Mouse (Mus musculus) cerebellum, adult 2 months (tissue): Measurements from ENCODE around the gene Tmtc4. TPM values are rescaled to one million over a fixed set of nuclear protein-coding genes. Genes with fewer than 3 reads are reported as not detected.

Experiments
- DNase-seq, 2 experiments: peaks; one replicate each; pipeline ENCODE4 v3.0.0; 2021
- H3K27ac ChIP-seq: fragments of 200-500 bp; 2 replicates; pipeline ENCODE4 v1.5.1; 2012; ENCODE audit warnings: low read length, control low read depth, inconsistent platforms; ENCODE audit not compliant: insufficient read depth
- H3K27me3 ChIP-seq: fragments of 200-500 bp; 2 replicates; pipeline ENCODE4 v1.6.1; 2012; ENCODE audit warnings: inconsistent platforms, mild to moderate bottlenecking, low read length, moderate library complexity; ENCODE audit not compliant: control insufficient read depth, insufficient read depth
- H3K4me1 ChIP-seq: fragments of 200-500 bp; 2 replicates; pipeline ENCODE4 v1.6.1; 2011; ENCODE audit warnings: low read length; ENCODE audit not compliant: control insufficient read depth, insufficient read depth
- H3K4me3 ChIP-seq: fragments of 200-500 bp; replicated peaks from 2 replicates; pipeline ENCODE3; 2011; ENCODE audit warnings: mild to moderate bottlenecking, low read depth, low read length, control low read depth; ENCODE audit not compliant: insufficient read depth
- CTCF ChIP-seq: fragments of 200-500 bp; IDR thresholded peaks from 2 replicates; pipeline ENCODE4 v1.5.1; 2011; ENCODE audit warnings: low read depth, mild to moderate bottlenecking, control low read depth, low read length, moderate library complexity, borderline replicate concordance; ENCODE audit not compliant: insufficient read depth
- POLR2A ChIP-seq: fragments of 200-500 bp; IDR thresholded peaks from 2 replicates; pipeline ENCODE4 v1.6.1; 2011; ENCODE audit warnings: low read length, control low read depth, borderline replicate concordance; ENCODE audit not compliant: insufficient read depth
- WGBS: fragments of 180-500 bp; shearing (Covaris S2); methylation state at CpG from one replicate; pipeline ENCODE4 v1.1.7; 2018; 5-methylcytosine and 5-hydroxymethylcytosine counted together
- polyA plus RNA-seq: library from polyadenylated mRNA; depleted of rRNA; stranded (reverse); fragments of >200 nt; gene quantifications from 2 replicates; pipeline ENCODE4 v1.2.3, GENCODE M21; 2012

The Tmtc4 gene
- polyA plus RNA-seq, 1 experiment, result 31.2 TPM

DNA sequence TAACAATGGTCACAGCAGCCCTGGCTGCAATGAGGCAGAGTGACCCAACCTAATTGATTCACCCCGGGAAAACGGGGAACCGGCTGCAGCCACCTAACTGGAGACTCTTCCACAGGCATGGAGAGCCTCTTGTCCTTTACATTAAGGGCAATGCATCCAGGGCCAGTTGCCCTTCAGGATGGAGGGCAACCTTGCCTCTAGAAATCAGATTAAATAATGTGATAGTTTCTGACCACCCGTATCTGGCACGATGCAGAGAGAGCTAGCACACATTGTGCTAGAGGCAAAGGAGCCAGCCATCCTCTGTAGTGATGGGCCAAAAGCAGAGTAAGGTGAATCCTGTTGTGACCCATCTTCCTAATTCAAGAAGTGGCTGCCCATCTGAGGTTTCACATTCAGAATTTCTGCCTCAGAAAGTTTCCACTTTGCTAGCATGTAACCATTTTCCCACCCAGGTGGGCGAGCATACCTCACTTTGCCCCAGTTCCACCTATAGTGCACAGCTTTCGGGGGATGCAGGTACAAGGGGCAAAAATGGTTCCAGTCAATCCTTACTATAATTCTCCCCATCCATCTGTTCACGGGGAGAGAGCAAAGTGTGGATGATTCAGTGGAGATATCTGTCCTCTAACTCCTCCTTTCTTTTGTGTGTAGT is 1.9 kb downstream of the Tmtc4 start:
- Histone ChIP-seq H3K27ac (peak overlapping the region; percentile 100), H3K4me3 (peak overlapping the region; percentile 77), H3K27me3 (no peaks in the 10 kb centered on the region), H3K4me1 (peaks cover 15% of the 10 kb centered on the region; the same call in 1 of the 2 replicates)
- DNase-seq, result no peak
- no peak for TF ChIP-seq CTCF
- no peak for TF ChIP-seq POLR2A
- 12% methylated on average over 8 of the region's 8 CpGs for WGBS

DNA sequence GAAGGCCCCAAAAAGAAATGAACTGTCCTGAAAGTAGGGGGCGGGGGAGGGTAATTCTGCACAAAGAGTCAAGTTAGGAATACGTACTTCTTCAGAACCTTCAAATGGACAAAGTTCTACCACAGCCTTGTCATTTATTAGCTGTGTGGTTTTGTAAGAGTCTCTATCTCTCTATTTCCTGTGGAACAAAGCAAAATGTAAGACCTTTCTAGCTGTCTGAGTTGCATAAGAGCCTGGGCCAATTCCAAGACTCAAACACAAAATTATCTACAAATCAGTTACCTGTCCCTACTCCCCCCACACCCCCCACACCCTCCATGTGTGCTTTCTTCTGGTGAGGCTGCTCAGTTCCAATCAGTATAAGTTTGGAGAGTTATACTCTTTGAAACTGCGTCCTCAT is 5.0 kb downstream of the Tmtc4 start:
- no peak overlapping the region for H3K27ac ChIP-seq
- peaks cover 22% of the 10 kb centered on the region; the same call in 1 of the 2 replicates for H3K4me1 ChIP-seq
- TF ChIP-seq CTCF (no peak), POLR2A (no peak)
- H3K4me3 ChIP-seq, result no peak overlapping the region
- no peak for DNase-seq
- WGBS, result 94% methylated on average over 3 of the region's 3 CpGs
- H3K27me3 ChIP-seq, result no peaks in the 10 kb centered on the region

DNA sequence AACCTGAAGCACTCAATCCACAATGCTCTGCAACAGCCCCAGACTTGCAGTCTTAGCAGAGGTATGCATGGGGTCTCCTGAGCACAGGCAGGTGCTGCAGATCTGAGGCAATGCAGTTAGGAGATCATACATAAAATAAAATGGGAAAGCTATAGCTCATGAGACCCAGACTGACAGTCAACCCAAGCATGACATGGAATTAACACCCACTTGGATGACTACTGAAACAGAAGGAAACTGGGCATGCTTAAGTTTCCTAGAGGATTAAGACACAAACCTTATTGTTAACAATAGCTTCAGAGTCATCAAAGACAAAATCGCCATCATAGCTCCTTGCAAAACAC is 6.1 kb downstream of the Tmtc4 start:
- Histone ChIP-seq H3K4me1 (peaks cover 18% of the 10 kb centered on the region; the same call in 1 of the 2 replicates), H3K27me3 (no peaks in the 10 kb centered on the region), H3K4me3 (no peak overlapping the region), H3K27ac (no peak overlapping the region)
- no peak for TF ChIP-seq POLR2A
- no peak for TF ChIP-seq CTCF
- WGBS, result 50% methylated on average over 1 of the region's 1 CpGs
- DNase-seq, result no peak

DNA sequence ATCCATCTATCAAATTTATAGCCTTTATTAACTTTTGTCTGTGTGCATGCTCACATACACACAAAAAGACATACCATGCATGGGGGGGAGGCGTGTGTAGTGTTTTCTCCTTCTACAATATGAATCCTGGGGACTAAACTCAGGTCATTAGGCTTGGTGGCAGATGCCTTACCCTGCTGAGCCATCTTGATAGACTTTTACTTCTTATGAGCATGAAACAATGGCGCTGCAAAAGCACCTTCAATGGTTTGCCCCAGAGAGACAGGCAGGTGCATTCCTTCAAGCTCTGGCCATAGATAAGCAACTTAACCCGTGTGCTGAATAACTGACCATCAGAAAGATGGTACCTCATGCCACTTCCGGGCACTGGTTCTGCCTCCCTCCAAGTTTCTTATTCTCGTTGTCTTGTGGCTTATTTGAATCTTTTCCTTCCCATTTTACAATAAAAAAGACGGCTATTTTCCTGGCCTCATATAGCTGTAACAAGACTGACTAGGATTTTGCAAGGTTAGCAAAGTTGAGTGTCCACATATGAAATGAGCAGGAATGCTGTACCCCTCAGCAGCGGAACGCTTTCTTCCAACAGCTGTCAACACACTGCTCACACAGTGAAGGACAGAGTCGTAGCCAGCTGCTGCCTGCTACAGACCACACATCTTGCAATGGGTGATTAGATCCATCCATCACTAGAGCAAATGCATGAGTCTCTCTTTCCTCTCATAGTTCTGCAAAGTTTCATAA is 6.6 kb downstream of the Tmtc4 start:
- 75% methylated on average over 9 of the region's 9 CpGs for WGBS
- Histone ChIP-seq H3K4me3 (no peak overlapping the region), H3K27ac (no peak overlapping the region), H3K4me1 (peaks cover 16% of the 10 kb centered on the region; the same call in 1 of the 2 replicates), H3K27me3 (no peaks in the 10 kb centered on the region)
- TF ChIP-seq POLR2A, result no peak
- no peak for TF ChIP-seq CTCF
- no peak for DNase-seq

DNA sequence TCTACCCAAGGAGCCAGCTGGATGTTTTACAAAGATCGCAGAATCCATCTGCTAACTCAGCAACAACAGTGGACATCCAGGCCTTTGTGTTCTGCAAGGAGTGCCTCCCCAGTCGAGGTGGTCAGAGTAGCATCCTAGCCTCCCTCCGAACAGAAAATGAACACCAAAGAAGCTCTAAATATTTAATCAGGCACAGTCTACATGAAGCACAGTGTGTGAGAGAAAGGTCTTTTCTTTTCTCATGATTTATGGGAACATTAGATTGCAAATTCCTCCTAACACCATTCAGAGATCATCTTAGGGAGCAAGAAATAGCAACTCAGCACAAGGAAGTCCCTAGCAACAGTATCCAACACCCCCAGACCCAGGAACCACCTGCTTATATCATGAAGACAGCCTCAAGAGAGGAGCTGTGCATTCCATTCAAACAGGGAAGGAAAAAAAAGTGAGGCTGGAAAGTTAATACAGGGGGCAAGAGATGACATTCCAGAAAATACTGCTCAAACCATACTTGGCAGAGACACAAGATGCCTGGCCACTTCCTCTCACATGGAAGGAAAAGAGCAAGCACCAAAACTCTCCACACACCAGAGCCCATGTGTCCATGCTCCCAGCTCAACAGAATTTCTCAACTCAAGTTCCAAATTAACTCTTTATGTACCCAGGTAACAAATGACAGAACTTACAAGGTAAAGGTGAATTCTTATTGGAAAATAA is 8.8 kb downstream of the Tmtc4 start:
- Histone ChIP-seq H3K27ac (no peak overlapping the region), H3K4me1 (peaks cover 7% of the 10 kb centered on the region; the same call in 1 of the 2 replicates), H3K4me3 (no peak overlapping the region), H3K27me3 (no peaks in the 10 kb centered on the region)
- 29% methylated on average over 3 of the region's 3 CpGs for whole genome bisulfite sequencing
- TF ChIP-seq POLR2A (no peak), CTCF (no peak)
- DNase-seq, result no peak

DNA sequence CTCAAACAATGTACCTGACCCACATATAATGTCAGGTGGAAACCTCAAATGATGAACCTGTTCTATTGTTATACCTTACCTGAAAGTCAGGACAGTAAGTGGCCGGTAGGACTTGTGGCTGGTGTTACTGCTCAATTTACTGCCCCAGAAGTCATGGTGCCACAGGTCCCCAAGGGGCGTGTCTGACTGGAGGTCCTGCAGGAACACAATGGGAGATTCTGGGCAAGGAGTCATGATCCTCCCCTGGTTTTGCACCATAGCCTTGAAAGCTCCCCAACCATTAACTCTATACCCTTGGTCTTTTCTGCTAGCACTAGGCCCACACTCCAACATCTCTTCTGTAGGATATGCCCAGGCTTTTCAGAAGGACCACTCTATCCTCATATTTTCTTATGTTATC is 10.7 kb downstream of the Tmtc4 start:
- WGBS, result 91% methylated on average over 2 of the region's 2 CpGs
- Histone ChIP-seq H3K27me3 (no peaks in the 10 kb centered on the region), H3K4me1 (peaks cover 7% of the 10 kb centered on the region; the same call in 1 of the 2 replicates), H3K4me3 (no peak overlapping the region), H3K27ac (no peak overlapping the region)
- TF ChIP-seq POLR2A, result no peak
- TF ChIP-seq CTCF, result no peak
- no peak for DNase-seq

DNA sequence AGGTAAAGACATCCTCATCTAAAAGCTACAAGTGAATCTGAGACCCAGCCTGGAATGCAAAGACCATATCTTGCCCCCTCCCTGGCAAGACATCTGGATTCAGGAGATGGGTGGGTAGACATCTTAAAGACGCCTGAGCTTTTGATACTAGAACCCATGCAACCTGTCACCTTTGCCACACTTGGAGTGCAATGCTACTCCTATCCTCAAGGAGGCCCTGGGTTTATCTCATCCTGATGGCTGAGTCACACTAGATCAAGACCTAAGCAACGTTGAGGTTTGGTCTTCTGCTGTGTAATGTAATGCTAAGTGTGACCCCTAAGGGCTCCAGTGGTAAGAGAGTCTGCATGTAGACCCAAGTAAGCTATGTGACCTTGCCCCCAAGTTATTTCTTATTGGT is 15.8 kb downstream of the Tmtc4 start:
- TF ChIP-seq CTCF (no peak), POLR2A (no peak)
- no peak for DNase-seq
- WGBS, result 72% methylated on average over 2 of the region's 2 CpGs

More for the DNA sequence above, 15.8 kb downstream of the Tmtc4 start:
- Histone ChIP-seq H3K27me3 (no peaks in the 10 kb centered on the region), H3K27ac (no peak overlapping the region), H3K4me3 (no peak overlapping the region), H3K4me1 (no peaks in the 10 kb centered on the region)
